Comparison of ENCODE assay signal across 20 mouse cellular contexts in the genomic region with DNA sequence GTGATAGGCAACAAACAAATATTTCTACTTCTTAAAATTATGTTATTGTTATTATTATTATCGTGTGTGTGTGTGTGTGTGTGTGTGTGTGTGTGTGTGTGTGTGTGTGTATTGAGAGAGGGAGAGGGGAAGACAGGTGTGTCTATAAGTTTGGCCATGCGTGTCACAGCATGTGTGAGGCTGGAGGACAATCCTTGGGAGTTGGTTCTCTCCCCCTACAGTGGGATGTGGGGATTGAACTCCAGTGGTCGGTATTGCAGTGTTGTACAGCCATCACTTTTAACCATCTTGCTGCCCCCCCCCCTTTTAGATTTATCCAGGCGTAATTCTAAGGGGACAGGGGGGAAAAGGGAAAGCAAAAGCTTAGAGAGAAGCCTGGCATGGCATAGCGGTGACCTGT. TPM values are rescaled to one million over a fixed set of nuclear protein-coding genes. Genes with fewer than 3 reads are reported as not detected.
DNase-seq lines count a peak whose midpoint lies in the region; TF ChIP-seq lines count a peak whose summit lies in the region.
"Had no signal": no experiment of that assay in that cellular context is flagged by ENCODE, and none has a peak within 500 bp of the region (broad histone marks: within the 10 kb centered on the region; RNA-seq: fewer than 3 reads in every experiment).

No protein-coding gene starts in this region.

- intact Hi-C loops in heart, postnatal 14 days (cut with DNase I) = loop anchor here (5.0 kb wide), 1 partner anchor 194 kb away; no protein-coding TSS in a partner anchor

- 82% methylated on average over 5 of the region's 5 CpGs for WGBS in heart, embryonic 10.5 days
- WGBS in small intestine, adult 2 months = 85% methylated on average over 5 of the region's 5 CpGs

- peak; percentile 57 for DNase-seq in heart, adult 11 months
- no peak for DNase-seq in heart, postnatal 14 days
- peak; percentile 60 for DNase-seq in heart, embryonic 10.5 days (ENCODE audit: low spot score)
- no peak for DNase-seq in heart, adult 8-10 months (ENCODE audit: low spot score)
- DNase-seq in spleen, postnatal 4 days (ENCODE audit: low spot score in 2 of 2) = no peak
- DNase-seq: adrenal gland, adult 2 months; adrenal gland, adult 8-10 months; adrenal gland, postnatal 10 days; adrenal gland, postnatal 14 days; adrenal gland, postnatal 25 days; adrenal gland, postnatal 36 days; B cell, adult 2 months; cerebellum, adult 11 months; cerebellum, adult 11-12 months; cerebellum, adult 18-20 months had no signal

- TF ChIP-seq POLR2A in small intestine, adult 2 months (IDR thresholded peaks at IDR 0.05; ENCODE audit: low read depth, low read length) = no peak

- no peak for TF ChIP-seq CTCF in small intestine, adult 2 months (IDR thresholded peaks at IDR 0.05; ENCODE audit: extremely low read depth, insufficient read length, insufficient replicate concordance, low read depth, low read length)

- peaks cover 14% of the 10 kb centered on the region; the same call in 1 of the 2 replicates for H3K36me3 ChIP-seq in heart, embryonic 10.5 days
- peaks cover 28% of the 10 kb centered on the region for H3K36me3 ChIP-seq in small intestine, adult 2 months (ENCODE audit: control insufficient read depth, insufficient read depth, low read length)

- no peak overlapping the region for H3K4me3 ChIP-seq in heart, embryonic 10.5 days
- no peak overlapping the region for H3K4me3 ChIP-seq in small intestine, adult 2 months (ENCODE audit: low read depth, low read length)

- no peaks in the 10 kb centered on the region for H3K27me3 ChIP-seq in heart, embryonic 10.5 days (ENCODE audit: insufficient read depth, poor library complexity, severe bottlenecking)
- no peaks in the 10 kb centered on the region for H3K27me3 ChIP-seq in small intestine, adult 2 months (ENCODE audit: control insufficient read depth, insufficient read depth, low read length)
- H3K27me3 ChIP-seq: CH12.LX, Patski had no signal

- no peak overlapping the region for H3K27ac ChIP-seq in heart, embryonic 10.5 days
- peak overlapping the region; percentile 62; the same call in 1 of the 2 replicates for H3K27ac ChIP-seq in small intestine, adult 2 months (ENCODE audit: insufficient read depth, low read depth, low read length)

- H3K9me3 ChIP-seq in heart, embryonic 10.5 days = no peaks in the 10 kb centered on the region
- H3K9me3 ChIP-seq: G1E had no signal

- peaks cover 3% of the 10 kb centered on the region for H3K4me1 ChIP-seq in heart, embryonic 10.5 days
- H3K4me1 ChIP-seq in small intestine, adult 2 months (ENCODE audit: control insufficient read depth, insufficient read depth, insufficient read length, low read length) = peaks cover 22% of the 10 kb centered on the region; the same call in 1 of the 2 replicates

RNA-seq across cellular contexts. Expression of a gene that starts 1.7 kb away (rescaled TPM):
- 10 to 100 TPM; 10.4 to 15.5 TPM for total RNA-seq in heart, postnatal 14 days (2021)
- polyA plus RNA-seq in heart, embryonic 10.5 days (2016; fragmentation: Nextera tagmentation; extraction: Ambion mirVana) = 4.6 and 6.2 TPM in 2 replicates
- 10 to 100 TPM in 2 of 4 experiments, 1 to 10 TPM in 2; 8.0 to 12.1 (median 10.0) TPM for total RNA-seq in heart, adult 8-10 months (2022)
- polyA plus RNA-seq in small intestine, adult 2 months (2012; rRNA removed) = 48.1 and 105 TPM in 2 replicates

RNA-seq across cellular contexts. Expression of a gene that starts 28.7 kb away (rescaled TPM):
- 10 to 100 TPM; 14.5 to 22.5 TPM for total RNA-seq in heart, postnatal 14 days (2021)
- polyA plus RNA-seq in heart, embryonic 10.5 days (2016; fragmentation: Nextera tagmentation; extraction: Ambion mirVana) = 0.19 TPM in 1 of 2 replicates, not detected in the other
- total RNA-seq in heart, adult 8-10 months (2022) = 10 to 100 TPM; 13.4 to 33.6 (median 21.6) TPM
- 0.29 and 1.7 TPM in 2 replicates for polyA plus RNA-seq in small intestine, adult 2 months (2012; rRNA removed)
- total RNA-seq: CH12.LX, MEL had no signal
- polyA plus RNA-seq: G1E had no signal

RNA-seq across cellular contexts. Expression of a gene that starts 56.0 kb away (rescaled TPM):
- total RNA-seq in heart, postnatal 14 days (2021) = 10 to 100 TPM; 59.4 to 63.9 TPM
- 132 and 145 TPM in 2 replicates for polyA plus RNA-seq in heart, embryonic 10.5 days (2016; fragmentation: Nextera tagmentation; extraction: Ambion mirVana)
- total RNA-seq in heart, adult 8-10 months (2022) = 10 to 100 TPM; 53.6 to 75.8 (median 70.5) TPM
- polyA plus RNA-seq in small intestine, adult 2 months (2012; rRNA removed) = 65.0 and 97.3 TPM in 2 replicates

RNA-seq across cellular contexts. Expression of a gene that starts 56.1 kb away (rescaled TPM):
- 10 to 100 TPM; 26.3 to 29.4 TPM for total RNA-seq in heart, postnatal 14 days (2021)
- polyA plus RNA-seq in heart, embryonic 10.5 days (2016; fragmentation: Nextera tagmentation; extraction: Ambion mirVana) = 220 and 306 TPM in 2 replicates
- total RNA-seq in heart, adult 8-10 months (2022) = 10 to 100 TPM; 23.1 to 33.8 (median 26.7) TPM
- 9.6 and 20.0 TPM in 2 replicates for polyA plus RNA-seq in small intestine, adult 2 months (2012; rRNA removed)

Comparison
In these comparisons a context has a peak if more than half of its experiments do, and no peak if none do; other contexts are left out.
1. DNase-seq: peak in heart, adult 11 months (single experiment) and heart, embryonic 10.5 days (single experiment); none in heart, postnatal 14 days (0 of 2), heart, adult 8-10 months (single experiment) and spleen, postnatal 4 days (0 of 2).